Mouse (Mus musculus): ENCODE data around the gene Tmem236.

The Tmem236 gene

GRCm38 (mm10) chr2:14233983-14234382, 59.7 kb downstream of the Tmem236 start:
- CTCF ChIA-PET: interaction anchor here in 1 of 4 experiments (0.5 kb wide), 1 partner anchor 17 kb away, joined by 3 read pairs; no protein-coding TSS in a partner anchor
- POLR2A ChIA-PET: no interaction called here

DNA sequence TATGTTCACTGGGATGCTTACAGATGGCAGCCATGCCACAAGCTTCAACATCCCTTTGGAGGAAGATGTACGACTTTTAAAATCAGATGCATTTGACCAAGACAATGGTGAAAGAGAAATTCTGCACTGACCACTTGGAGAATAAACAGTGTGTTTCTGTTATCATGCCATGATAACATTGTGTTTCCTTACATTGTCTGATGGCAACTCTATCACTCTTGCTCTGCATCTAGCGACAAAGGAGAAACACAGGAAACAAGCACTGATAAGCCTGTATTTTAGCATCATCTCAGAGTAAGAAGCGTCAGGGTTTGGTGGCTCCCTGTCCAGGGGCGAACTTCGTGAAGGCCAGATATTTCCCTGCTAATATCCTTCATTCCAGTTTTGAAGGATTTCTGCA, 61.0 kb downstream of the Tmem236 start:
- CTCF ChIA-PET: no interaction called here

DNA sequence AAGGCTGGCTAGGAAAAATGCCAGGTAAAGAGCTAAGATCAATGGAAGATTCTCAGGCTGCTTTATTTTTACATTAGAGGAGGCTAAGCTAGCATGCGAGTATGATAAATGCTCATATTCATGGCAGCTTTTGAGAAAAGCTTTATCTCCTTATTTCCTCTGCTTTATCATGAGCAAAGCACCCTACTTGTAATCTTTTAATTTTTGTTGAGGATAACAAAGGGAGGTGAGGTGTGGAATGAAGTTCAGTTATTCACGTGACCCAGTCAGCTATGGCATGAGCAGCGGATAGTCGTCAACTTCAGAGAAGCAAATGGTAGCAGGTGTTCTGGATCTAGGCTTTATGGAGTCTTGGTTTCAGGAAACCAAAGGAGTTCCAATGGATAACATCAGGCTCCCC, 62.6 kb downstream of the Tmem236 start:
- ChIA-PET POLR2A (no interaction called here), CTCF (no interaction called here)

More for the DNA sequence above, 61.0 kb downstream of the Tmem236 start:
- POLR2A ChIA-PET: no interaction called here

GRCm38 (mm10) chr2:14237723-14238122, 63.4 kb downstream of the Tmem236 start:
- ChIA-PET CTCF (interaction anchor here in 1 of 4 experiments (0.7 kb wide), 1 partner anchor 20 kb away, joined by 3 read pairs; no protein-coding TSS in a partner anchor), POLR2A (no interaction called here)

- CTCF ChIA-PET: no interaction called here
- POLR2A ChIA-PET: no interaction called here
Measured at GRCm38 (mm10) chr2:14239151-14239550, 64.8 kb downstream of the Tmem236 start.

DNA sequence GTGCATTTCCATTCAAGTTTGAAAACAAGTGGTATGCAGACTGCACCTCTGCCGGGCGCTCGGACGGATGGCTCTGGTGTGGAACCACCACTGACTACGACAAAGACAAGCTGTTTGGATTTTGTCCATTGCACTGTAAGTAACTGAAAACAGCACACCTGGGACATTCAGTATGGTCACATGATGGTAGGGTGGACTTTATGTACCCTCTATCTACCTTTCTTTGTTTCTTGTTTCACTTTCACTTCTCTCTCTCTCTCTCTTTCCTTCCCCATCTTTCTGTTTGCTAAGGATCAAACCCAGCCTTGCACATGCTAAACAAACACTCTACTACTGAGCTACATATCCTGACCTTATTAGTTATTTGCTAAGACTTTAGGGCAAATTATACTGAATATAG, 69.8 kb downstream of the Tmem236 start:
- ChIA-PET CTCF (no interaction called here), POLR2A (no interaction called here)

- ChIA-PET POLR2A (no interaction called here), CTCF (no interaction called here)
Measured at GRCm38 (mm10) chr2:14244668-14245067, 70.3 kb downstream of the Tmem236 start.

GRCm38 (mm10) chr2:14249839-14250564, 75.7 kb downstream of the Tmem236 start:
- ChIA-PET CTCF (interaction anchor here in 1 of 4 experiments (0.6 kb wide), 1 partner anchor 10 kb away, joined by 4 read pairs; no protein-coding TSS in a partner anchor), POLR2A (no interaction called here)

- CTCF ChIA-PET: no interaction called here
- POLR2A ChIA-PET: no interaction called here
Measured at GRCm38 (mm10) chr2:14251938-14252337, 77.6 kb downstream of the Tmem236 start.

DNA sequence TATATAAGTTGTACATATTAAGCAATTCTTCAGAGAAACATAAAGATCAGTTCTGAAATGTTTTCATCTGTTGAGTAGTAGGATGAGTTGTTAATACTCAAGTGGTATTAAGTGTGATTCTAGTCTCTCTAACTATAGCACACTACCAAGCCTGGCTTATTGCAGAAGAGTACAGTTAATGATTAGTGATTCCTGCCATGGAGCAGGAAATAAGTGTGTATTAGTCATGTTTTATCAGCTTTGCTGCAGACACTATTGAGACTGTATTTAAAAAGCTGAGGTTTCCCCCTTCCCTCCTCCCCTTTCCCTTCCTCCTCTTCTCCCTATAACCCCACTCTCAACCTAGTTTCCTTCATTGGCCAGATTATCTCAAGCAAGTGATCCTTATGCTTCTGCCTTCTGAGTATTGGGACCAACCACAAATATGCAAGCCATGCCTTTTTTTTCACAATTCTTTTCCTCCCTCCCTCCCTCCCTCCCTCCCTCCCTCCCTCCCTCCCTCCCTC, 84.1 kb downstream of the Tmem236 start:
- ChIA-PET POLR2A (interaction anchor here in 1 of 4 experiments (0.8 kb wide), 1 partner anchor 528 kb away, joined by 8 read pairs; no protein-coding TSS in a partner anchor), CTCF (no interaction called here)

DNA sequence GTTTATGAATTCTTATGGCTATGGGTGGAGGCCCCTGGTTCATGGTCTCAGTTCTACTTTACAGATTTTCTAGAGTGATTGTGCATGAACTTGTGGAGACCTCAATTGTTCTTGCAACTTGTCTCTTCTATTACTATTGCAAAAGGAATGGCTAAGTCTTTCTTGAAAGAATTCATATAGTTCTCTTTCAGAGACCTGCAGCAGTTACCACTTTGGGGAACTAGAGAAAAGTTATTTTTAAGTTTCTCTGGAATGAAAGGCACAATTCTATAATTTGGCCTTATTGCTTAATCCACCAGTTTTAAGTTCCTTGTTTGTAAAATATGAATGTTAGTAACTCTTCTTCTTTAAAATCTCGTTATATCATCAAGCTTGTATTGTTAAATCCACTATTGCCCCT, 87.8 kb downstream of the Tmem236 start:
- ChIA-PET POLR2A (no interaction called here), CTCF (no interaction called here)

GRCm38 (mm10) chr2:14269160-14269559, 94.8 kb downstream of the Tmem236 start:
- ChIA-PET CTCF (no interaction called here), POLR2A (no interaction called here)
